Comparison of ENCODE assay signal across 24 mouse cellular contexts in the genomic region with DNA sequence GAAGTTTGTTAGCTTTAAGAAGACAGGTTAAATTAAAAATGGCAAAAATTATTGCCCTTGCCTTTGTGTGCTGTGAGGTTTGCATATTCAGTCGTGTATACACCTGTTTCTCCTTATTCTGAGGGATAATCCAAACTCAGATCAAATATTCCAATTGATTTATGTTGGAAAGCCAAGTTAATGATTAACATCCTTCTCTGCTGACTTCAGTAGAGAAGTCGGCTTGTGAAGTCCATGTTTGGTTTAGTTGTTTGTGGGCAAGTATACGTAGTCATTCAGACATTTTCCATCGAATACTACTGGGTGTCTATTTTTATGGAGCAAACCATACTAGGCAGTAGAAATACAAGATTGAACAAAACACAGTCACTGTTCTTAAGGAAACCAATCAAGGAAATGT.
DNase-seq lines count a peak whose midpoint lies in the region; ATAC-seq lines count a peak whose summit lies in the region.
"Had no signal": no experiment of that assay in that cellular context is flagged by ENCODE, and none has a peak within 500 bp of the region (broad histone marks: within the 10 kb centered on the region; RNA-seq: fewer than 3 reads in every experiment).

No protein-coding gene starts in this region.

- no peaks in the 10 kb centered on the region for H3K36me3 ChIP-seq in intestine, embryonic 15.5 days
- no peaks in the 10 kb centered on the region for H3K36me3 ChIP-seq in intestine, embryonic 16.5 days (ENCODE audit: control insufficient read depth, insufficient read depth, low read length)
- H3K36me3 ChIP-seq in stomach, embryonic 15.5 days = no peaks in the 10 kb centered on the region
- H3K36me3 ChIP-seq: embryonic facial prominence, embryonic 12.5 days; embryonic facial prominence, embryonic 15.5 days; heart, embryonic 13.5 days; hindbrain, embryonic 15.5 days had no signal

- H3K9me3 ChIP-seq in intestine, embryonic 15.5 days = no peaks in the 10 kb centered on the region
- H3K9me3 ChIP-seq in intestine, embryonic 16.5 days (ENCODE audit: control insufficient read depth, low read length) = no peaks in the 10 kb centered on the region
- H3K9me3 ChIP-seq in stomach, embryonic 15.5 days = no peaks in the 10 kb centered on the region
- H3K9me3 ChIP-seq: embryonic facial prominence, embryonic 12.5 days; embryonic facial prominence, embryonic 15.5 days; heart, embryonic 13.5 days; hindbrain, embryonic 15.5 days had no signal

- no peak overlapping the region for H3K9ac ChIP-seq in intestine, embryonic 15.5 days
- no peak overlapping the region for H3K9ac ChIP-seq in intestine, embryonic 16.5 days (ENCODE audit: low read depth, low read length)
- no peak overlapping the region for H3K9ac ChIP-seq in stomach, embryonic 15.5 days
- H3K9ac ChIP-seq: embryonic facial prominence, embryonic 12.5 days; embryonic facial prominence, embryonic 15.5 days; forebrain, postnatal 0 days; heart, embryonic 13.5 days; hindbrain, embryonic 15.5 days had no signal

- WGBS in intestine, embryonic 15.5 days = 34% methylated on average over 4 of the region's 4 CpGs
- WGBS in intestine, embryonic 16.5 days = 40% methylated on average over 4 of the region's 4 CpGs
- WGBS in stomach, embryonic 15.5 days = 51% methylated on average over 4 of the region's 4 CpGs

- no peak overlapping the region for H3K4me2 ChIP-seq in intestine, embryonic 15.5 days (replicated peaks)
- no peak overlapping the region for H3K4me2 ChIP-seq in intestine, embryonic 16.5 days (ENCODE audit: low read depth, low read length)
- H3K4me2 ChIP-seq in stomach, embryonic 15.5 days = no peak overlapping the region
- H3K4me2 ChIP-seq: embryonic facial prominence, embryonic 12.5 days; embryonic facial prominence, embryonic 15.5 days; heart, embryonic 13.5 days; hindbrain, embryonic 15.5 days had no signal

- H3K4me1 ChIP-seq in intestine, embryonic 15.5 days (replicated peaks) = no peaks in the 10 kb centered on the region
- H3K4me1 ChIP-seq in intestine, embryonic 16.5 days (ENCODE audit: control insufficient read depth, insufficient read depth, low read length) = peaks cover 2% of the 10 kb centered on the region; the same call in 1 of the 2 replicates
- H3K4me1 ChIP-seq in stomach, embryonic 15.5 days = 0 out of 2 replicates have a peak, but pooled peaks cover 3% of the 10 kb centered on the region
- H3K4me1 ChIP-seq: hindbrain, embryonic 15.5 days had no signal

- no peak for DNase-seq in kidney, adult 18-20 months
- no peak for DNase-seq in gastrocnemius, postnatal 4 days (ENCODE audit: low spot score in 2 of 2)
- no peak for DNase-seq in ovary, postnatal 36 days (ENCODE audit: low spot score)
- DNase-seq: adrenal gland, adult 2 months; adrenal gland, postnatal 14 days; cerebellum, adult 11 months; cerebellum, adult 2 months; cerebellum, adult 9-11 months; cerebellum, postnatal 25 days; forebrain, postnatal 0 days; gastrocnemius, adult 2 months; gastrocnemius, postnatal 14 days; heart, adult 18-20 months; heart, postnatal 14 days; heart, postnatal 4 days had no signal

- no peak overlapping the region for H3K27ac ChIP-seq in intestine, embryonic 15.5 days
- H3K27ac ChIP-seq in intestine, embryonic 16.5 days (ENCODE audit: low read length) = peak overlapping the region; percentile 38; the same call in 1 of the 2 replicates
- peak overlapping the region; percentile 60 for H3K27ac ChIP-seq in stomach, embryonic 15.5 days
- H3K27ac ChIP-seq: embryonic facial prominence, embryonic 12.5 days; embryonic facial prominence, embryonic 15.5 days; gastrocnemius, adult 2 months; heart, embryonic 13.5 days; hindbrain, embryonic 15.5 days had no signal

- ATAC-seq in intestine, embryonic 15.5 days = peak; percentile 65; the same call in 1 of the 2 replicates
- 0 out of 2 replicates have a peak, but pooled peaks have one; percentile 26 for ATAC-seq in intestine, embryonic 16.5 days
- no peak for ATAC-seq in stomach, embryonic 15.5 days (ENCODE audit: insufficient read depth, low FRiP score, low read depth)
- ATAC-seq: CD4-positive, CD25-positive, alpha-beta regulatory T cell, adult 4 months; forebrain, embryonic 14.5 days; forebrain, postnatal 0 days had no signal

- no peak overlapping the region for H3K4me3 ChIP-seq in intestine, embryonic 15.5 days (replicated peaks)
- H3K4me3 ChIP-seq in intestine, embryonic 16.5 days (ENCODE audit: low read length) = no peak overlapping the region
- H3K4me3 ChIP-seq in stomach, embryonic 15.5 days (replicated peaks) = no peak overlapping the region
- H3K4me3 ChIP-seq: embryonic facial prominence, embryonic 12.5 days; embryonic facial prominence, embryonic 15.5 days; gastrocnemius, adult 2 months; heart, embryonic 13.5 days; hindbrain, embryonic 15.5 days had no signal

- no peaks in the 10 kb centered on the region for H3K27me3 ChIP-seq in intestine, embryonic 15.5 days (replicated peaks)
- H3K27me3 ChIP-seq in intestine, embryonic 16.5 days (replicated peaks; ENCODE audit: control insufficient read depth, insufficient read depth, low read length) = no peaks in the 10 kb centered on the region
- no peaks in the 10 kb centered on the region for H3K27me3 ChIP-seq in stomach, embryonic 15.5 days (replicated peaks)
- H3K27me3 ChIP-seq: embryonic facial prominence, embryonic 12.5 days; embryonic facial prominence, embryonic 15.5 days; heart, embryonic 13.5 days; hindbrain, embryonic 15.5 days had no signal
